Mouse (Mus musculus): Measurements from ENCODE around the gene Rnf144b. TPM values are rescaled to one million over a fixed set of nuclear protein-coding genes. Genes with fewer than 3 reads are reported as not detected.

Rnf144b gene
- polyA plus RNA-seq, 1 experiment: 0.17 TPM

- Histone ChIP-seq H3K4me2 (ENCODE audit: low read depth) (no peak overlapping the region), H3K79me2 (ENCODE audit: control insufficient read depth, insufficient read depth) (no peaks in the 10 kb centered on the region), H3K36me3 (ENCODE audit: control insufficient read depth, insufficient read depth) (no peaks in the 10 kb centered on the region), H3ac (ENCODE audit: control insufficient read depth, insufficient read length) (no peak overlapping the region), H3K27me3 (ENCODE audit: control insufficient read depth, insufficient read depth, insufficient read length) (no peaks in the 10 kb centered on the region), H3K4me3 (no peak overlapping the region)
- TF ChIP-seq TCF3 (IDR thresholded peaks at IDR 0.05; ENCODE audit: insufficient read length, low read depth) (no peak), E2F4 (IDR thresholded peaks at IDR 0.05; ENCODE audit: insufficient read depth) (no peak), POLR2A (IDR thresholded peaks at IDR 0.05; ENCODE audit: insufficient read length, low read depth) (no peak), MAX (IDR thresholded peaks at IDR 0.05; ENCODE audit: low read depth) (no peak), CEBPB (IDR thresholded peaks at IDR 0.05; ENCODE audit: insufficient read depth, poor library complexity, severe bottlenecking) (no peak), SRF (IDR thresholded peaks at IDR 0.05; ENCODE audit: control insufficient read depth, insufficient read length, low read depth) (no peak), TCF12 (IDR thresholded peaks at IDR 0.05; ENCODE audit: insufficient read depth, poor library complexity, severe bottlenecking) (no peak), REST (IDR thresholded peaks at IDR 0.05; ENCODE audit: insufficient read depth, insufficient read length) (no peak), USF1 (IDR thresholded peaks at IDR 0.05; ENCODE audit: low read depth) (no peak), MYOG (IDR thresholded peaks at IDR 0.05; ENCODE audit: control insufficient read depth in 1 of 3, insufficient read depth in 1 of 3, insufficient read length in 2 of 3, low read depth in 2 of 3) (no peak), MYOD1 (IDR thresholded peaks at IDR 0.05; ENCODE audit: control insufficient read depth in 1 of 3, insufficient read length in 2 of 3, low read depth in 2 of 3) (no peak), POLR2AphosphoS2 (IDR thresholded peaks at IDR 0.05; ENCODE audit: insufficient read length, low read depth) (no peak)
Observed at GRCm38 (mm10) chr13:47129090-47129489, 6.6 kb downstream of the Rnf144b start.

GRCm38 (mm10) chr13:47133058-47133457, 10.6 kb downstream of the Rnf144b start:
- H3K4me2 ChIP-seq (ENCODE audit: low read depth): no peak overlapping the region
- H3K79me2 ChIP-seq (ENCODE audit: control insufficient read depth, insufficient read depth): no peaks in the 10 kb centered on the region
- no peaks in the 10 kb centered on the region for H3K27me3 ChIP-seq (ENCODE audit: control insufficient read depth, insufficient read depth, insufficient read length)
- no peaks in the 10 kb centered on the region for H3K36me3 ChIP-seq (ENCODE audit: control insufficient read depth, insufficient read depth)
- no peak overlapping the region for H3ac ChIP-seq (ENCODE audit: control insufficient read depth, insufficient read length)
- TF ChIP-seq MAX (IDR thresholded peaks at IDR 0.05; ENCODE audit: low read depth): no peak
- no peak for TF ChIP-seq TCF12 (IDR thresholded peaks at IDR 0.05; ENCODE audit: insufficient read depth, poor library complexity, severe bottlenecking)
- TF ChIP-seq USF1 (IDR thresholded peaks at IDR 0.05; ENCODE audit: low read depth): no peak
- no peak for TF ChIP-seq MYOG (IDR thresholded peaks at IDR 0.05; ENCODE audit: control insufficient read depth in 1 of 3, insufficient read depth in 1 of 3, insufficient read length in 2 of 3, low read depth in 2 of 3)
- TF ChIP-seq POLR2A (IDR thresholded peaks at IDR 0.05; ENCODE audit: insufficient read length, low read depth): no peak
- TF ChIP-seq E2F4 (IDR thresholded peaks at IDR 0.05; ENCODE audit: insufficient read depth): no peak
- no peak for TF ChIP-seq TCF3 (IDR thresholded peaks at IDR 0.05; ENCODE audit: insufficient read length, low read depth)
- no peak for TF ChIP-seq REST (IDR thresholded peaks at IDR 0.05; ENCODE audit: insufficient read depth, insufficient read length)
- TF ChIP-seq MYOD1 (IDR thresholded peaks at IDR 0.05; ENCODE audit: control insufficient read depth in 1 of 3, insufficient read length in 2 of 3, low read depth in 2 of 3): no peak
- TF ChIP-seq CEBPB (IDR thresholded peaks at IDR 0.05; ENCODE audit: insufficient read depth, poor library complexity, severe bottlenecking): no peak
- no peak for TF ChIP-seq POLR2AphosphoS2 (IDR thresholded peaks at IDR 0.05; ENCODE audit: insufficient read length, low read depth)
- TF ChIP-seq SRF (IDR thresholded peaks at IDR 0.05; ENCODE audit: control insufficient read depth, insufficient read length, low read depth): no peak
- no peak overlapping the region for H3K4me3 ChIP-seq

- no peak overlapping the region for H3K4me2 ChIP-seq (ENCODE audit: low read depth)
- H3K27me3 ChIP-seq (ENCODE audit: control insufficient read depth, insufficient read depth, insufficient read length): no peaks in the 10 kb centered on the region
- H3K4me3 ChIP-seq: no peak overlapping the region
- H3ac ChIP-seq (ENCODE audit: control insufficient read depth, insufficient read length): no peak overlapping the region
- no peaks in the 10 kb centered on the region for H3K79me2 ChIP-seq (ENCODE audit: control insufficient read depth, insufficient read depth)
- no peaks in the 10 kb centered on the region for H3K36me3 ChIP-seq (ENCODE audit: control insufficient read depth, insufficient read depth)
- TF ChIP-seq MAX (IDR thresholded peaks at IDR 0.05; ENCODE audit: low read depth): no peak
- no peak for TF ChIP-seq USF1 (IDR thresholded peaks at IDR 0.05; ENCODE audit: low read depth)
- TF ChIP-seq MYOG (IDR thresholded peaks at IDR 0.05; ENCODE audit: control insufficient read depth in 1 of 3, insufficient read depth in 1 of 3, insufficient read length in 2 of 3, low read depth in 2 of 3): no peak
- no peak for TF ChIP-seq CEBPB (IDR thresholded peaks at IDR 0.05; ENCODE audit: insufficient read depth, poor library complexity, severe bottlenecking)
- no peak for TF ChIP-seq TCF3 (IDR thresholded peaks at IDR 0.05; ENCODE audit: insufficient read length, low read depth)
- no peak for TF ChIP-seq REST (IDR thresholded peaks at IDR 0.05; ENCODE audit: insufficient read depth, insufficient read length)
- TF ChIP-seq TCF12 (IDR thresholded peaks at IDR 0.05; ENCODE audit: insufficient read depth, poor library complexity, severe bottlenecking): no peak
- TF ChIP-seq MYOD1 (IDR thresholded peaks at IDR 0.05; ENCODE audit: control insufficient read depth in 1 of 3, insufficient read length in 2 of 3, low read depth in 2 of 3): no peak
- TF ChIP-seq E2F4 (IDR thresholded peaks at IDR 0.05; ENCODE audit: insufficient read depth): no peak
- no peak for TF ChIP-seq POLR2A (IDR thresholded peaks at IDR 0.05; ENCODE audit: insufficient read length, low read depth)
- no peak for TF ChIP-seq SRF (IDR thresholded peaks at IDR 0.05; ENCODE audit: control insufficient read depth, insufficient read length, low read depth)
- no peak for TF ChIP-seq POLR2AphosphoS2 (IDR thresholded peaks at IDR 0.05; ENCODE audit: insufficient read length, low read depth)
Observed at GRCm38 (mm10) chr13:47134836-47135235, 12.4 kb downstream of the Rnf144b start.

- no peak for TF ChIP-seq POLR2AphosphoS2 (IDR thresholded peaks at IDR 0.05; ENCODE audit: insufficient read length, low read depth)
- TF ChIP-seq TCF3 (IDR thresholded peaks at IDR 0.05; ENCODE audit: insufficient read length, low read depth): no peak
- no peak for TF ChIP-seq SRF (IDR thresholded peaks at IDR 0.05; ENCODE audit: control insufficient read depth, insufficient read length, low read depth)
- TF ChIP-seq CEBPB (IDR thresholded peaks at IDR 0.05; ENCODE audit: insufficient read depth, poor library complexity, severe bottlenecking): no peak
- TF ChIP-seq REST (IDR thresholded peaks at IDR 0.05; ENCODE audit: insufficient read depth, insufficient read length): no peak
- TF ChIP-seq TCF12 (IDR thresholded peaks at IDR 0.05; ENCODE audit: insufficient read depth, poor library complexity, severe bottlenecking): no peak
- no peak for TF ChIP-seq USF1 (IDR thresholded peaks at IDR 0.05; ENCODE audit: low read depth)
- no peak for TF ChIP-seq POLR2A (IDR thresholded peaks at IDR 0.05; ENCODE audit: insufficient read length, low read depth)
- no peak for TF ChIP-seq MAX (IDR thresholded peaks at IDR 0.05; ENCODE audit: low read depth)
- TF ChIP-seq MYOD1 (IDR thresholded peaks at IDR 0.05; ENCODE audit: control insufficient read depth in 1 of 3, insufficient read length in 2 of 3, low read depth in 2 of 3): no peak
- no peak for TF ChIP-seq E2F4 (IDR thresholded peaks at IDR 0.05; ENCODE audit: insufficient read depth)
- Histone ChIP-seq H3K36me3 (ENCODE audit: control insufficient read depth, insufficient read depth) (no peaks in the 10 kb centered on the region), H3K4me2 (ENCODE audit: low read depth) (no peak overlapping the region), H3K79me2 (ENCODE audit: control insufficient read depth, insufficient read depth) (no peaks in the 10 kb centered on the region), H3ac (ENCODE audit: control insufficient read depth, insufficient read length) (no peak overlapping the region), H3K4me3 (no peak overlapping the region), H3K27me3 (ENCODE audit: control insufficient read depth, insufficient read depth, insufficient read length) (no peaks in the 10 kb centered on the region)
Observed at GRCm38 (mm10) chr13:47135741-47136140, 13.3 kb downstream of the Rnf144b start.
